Mouse (Mus musculus) CD4-positive naive resting alpha-beta T cell, adult 76 days (primary cell): ENCODE results near the gene Tmem217. TPM values are rescaled to one million over a fixed set of nuclear protein-coding genes. Genes with fewer than 3 reads are reported as not detected.

ENCODE experiments used
- total RNA-seq: library from RNA; stranded (reverse); gene quantifications from one replicate; pipeline ENCODE4 v1.2.4, GENCODE M21; 2023

Gene Tmem217
- total RNA-seq: not detected

GRCm38 (mm10) chr17:29552162-29552732, at the start of gene Tmem217:
TSS of gene Tmem217 (minus strand) at chr17:29552385.

GRCm38 (mm10) chr17:29549543-29550428, 2.4 kb downstream of the Tmem217 start, which contains the start of the genes Gm17657 and Tbc1d22b:
TSS of gene Gm17657 (minus strand) at chr17:29549638.
TSS of gene Tbc1d22b (plus strand) at chr17:29549785.

GRCm38 (mm10) chr17:29490713-29491581, 61.2 kb downstream of the Tmem217 start, which contains the start of gene Pim1:
TSS of gene Pim1 (plus strand) at chr17:29490753.

Other genes starting within 250 kb of the Tmem217 start
- gene Pi16, start 234.7 kb downstream of the Tmem217 start, total RNA-seq: 0.26 TPM
- 45.0 TPM for gene Mtch1, start 204.5 kb downstream of the Tmem217 start, total RNA-seq
- 29.9 TPM for gene Fgd2, start 191.5 kb downstream of the Tmem217 start, total RNA-seq
- gene Pim1, start 61.6 kb downstream of the Tmem217 start, total RNA-seq: 557 TPM
- not detected for gene Gm17657, start 2.7 kb downstream of the Tmem217 start, total RNA-seq
- 45.5 TPM for gene Tbc1d22b, start 2.6 kb downstream of the Tmem217 start, total RNA-seq
- gene Rnf8, start 62.4 kb upstream of the Tmem217 start, total RNA-seq: 60.5 TPM
- gene Gm28043, start 62.5 kb upstream of the Tmem217 start, total RNA-seq: 11.7 TPM
- 122 TPM for gene Cmtr1, start 108.2 kb upstream of the Tmem217 start, total RNA-seq
- gene Ccdc167, start 164.7 kb upstream of the Tmem217 start, total RNA-seq: 6.8 TPM